Mouse (Mus musculus): Measurements from ENCODE around the gene Pou5f1. TPM values are rescaled to one million over a fixed set of nuclear protein-coding genes. Genes with fewer than 3 reads are reported as not detected.

Pou5f1 gene
- polyA plus RNA-seq, 1 experiment = not detected

DNA sequence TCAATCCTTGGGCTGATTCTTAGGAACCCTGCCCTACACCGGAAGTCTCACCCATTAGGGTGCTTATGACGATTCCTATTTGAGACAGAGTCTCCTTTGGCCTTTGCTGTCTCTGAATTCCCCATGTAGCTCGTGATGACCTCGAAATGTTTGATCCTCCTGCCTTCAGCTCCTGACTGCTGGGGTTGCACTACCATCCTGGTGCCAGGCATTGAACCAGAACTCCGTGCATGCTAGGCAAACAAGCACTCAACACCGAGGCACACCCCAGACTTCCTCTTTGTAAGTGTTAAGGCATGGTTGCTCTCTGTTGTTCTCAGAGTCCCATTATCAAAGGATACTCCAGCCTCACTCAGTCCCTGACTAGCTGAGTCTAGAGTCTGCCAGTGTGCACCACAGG, 38.2 kb downstream of the Pou5f1 start:
- DNase-seq = no peak
- H3K4me3 ChIP-seq (ENCODE audit: insufficient read depth, low read depth, low read length) = no peak overlapping the region
- 64% methylated on average over 6 of the region's 6 CpGs for WGBS
- no peaks in the 10 kb centered on the region for H3K36me3 ChIP-seq (ENCODE audit: control insufficient read depth, insufficient read depth, low read length)
- no peak overlapping the region for H3K27ac ChIP-seq (ENCODE audit: insufficient read depth, low read depth, low read length)
- TF ChIP-seq POLR2A (IDR thresholded peaks at IDR 0.05; ENCODE audit: low read depth, low read length) (no peak), CTCF (conservative IDR thresholded peaks at IDR 0.05; ENCODE audit: insufficient read depth, insufficient read length, low read depth, low read length) (no peak)
- H3K27me3 ChIP-seq (replicated peaks; ENCODE audit: control insufficient read depth, insufficient read depth, low read length) = no peaks in the 10 kb centered on the region
- no peaks in the 10 kb centered on the region for H3K4me1 ChIP-seq (ENCODE audit: control insufficient read depth, insufficient read depth, low read length)

DNA sequence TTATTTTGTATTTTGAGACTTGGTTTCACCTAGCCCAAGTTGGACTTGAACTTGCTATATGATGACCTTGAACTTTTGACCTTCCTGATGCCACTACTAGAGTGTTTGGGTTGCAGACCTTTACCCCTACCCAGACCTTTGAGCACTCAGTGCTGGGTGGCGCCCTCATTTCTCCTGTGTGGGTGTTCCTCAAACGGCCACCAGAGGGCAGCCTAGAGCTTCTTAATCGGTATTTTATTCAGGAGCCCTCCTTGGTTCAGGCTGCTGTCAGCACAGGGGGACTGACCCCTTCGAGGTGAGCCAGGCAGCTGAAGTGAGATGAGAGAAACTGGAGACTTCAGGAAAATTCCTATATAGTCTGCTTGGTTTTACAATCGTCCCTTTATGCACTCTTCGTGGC, 38.9 kb downstream of the Pou5f1 start:
- Histone ChIP-seq H3K27ac (ENCODE audit: insufficient read depth, low read depth, low read length) (no peak overlapping the region), H3K4me3 (ENCODE audit: insufficient read depth, low read depth, low read length) (no peak overlapping the region), H3K36me3 (ENCODE audit: control insufficient read depth, insufficient read depth, low read length) (no peaks in the 10 kb centered on the region), H3K27me3 (replicated peaks; ENCODE audit: control insufficient read depth, insufficient read depth, low read length) (no peaks in the 10 kb centered on the region), H3K4me1 (ENCODE audit: control insufficient read depth, insufficient read depth, low read length) (0 out of 2 replicates have a peak, but pooled peaks cover 4% of the 10 kb centered on the region)
- WGBS = 34% methylated on average over 6 of the region's 6 CpGs
- DNase-seq = peak; percentile 59
- TF ChIP-seq POLR2A (IDR thresholded peaks at IDR 0.05; ENCODE audit: low read depth, low read length) = no peak
- TF ChIP-seq CTCF (conservative IDR thresholded peaks at IDR 0.05; ENCODE audit: insufficient read depth, insufficient read length, low read depth, low read length) = peak; percentile 66

DNA sequence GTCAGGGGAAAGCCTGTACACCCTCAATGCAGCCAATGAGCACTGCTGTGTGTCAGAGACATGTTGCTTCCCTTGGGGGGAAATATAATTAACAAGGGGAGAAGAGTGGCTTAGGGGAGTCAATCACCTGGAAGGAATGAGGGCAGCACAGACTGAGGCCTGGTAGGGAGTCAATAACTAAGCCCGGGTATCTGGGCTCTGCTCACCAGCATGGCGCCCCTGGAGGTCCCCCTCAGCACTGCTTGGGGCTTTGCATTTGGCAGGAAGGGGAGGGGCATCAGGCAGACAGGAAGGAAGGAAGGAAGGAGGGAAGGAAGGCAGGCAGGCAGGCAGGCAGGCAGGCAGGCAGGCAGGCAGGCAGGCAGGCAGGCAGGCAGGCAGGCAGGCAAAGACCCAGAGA, 41.6 kb downstream of the Pou5f1 start:
- 57% methylated on average over 2 of the region's 2 CpGs for WGBS
- 0 out of 2 replicates have a peak, but pooled peaks cover 4% of the 10 kb centered on the region for H3K4me1 ChIP-seq (ENCODE audit: control insufficient read depth, insufficient read depth, low read length)
- H3K27ac ChIP-seq (ENCODE audit: insufficient read depth, low read depth, low read length) = no peak overlapping the region
- no peaks in the 10 kb centered on the region for H3K27me3 ChIP-seq (replicated peaks; ENCODE audit: control insufficient read depth, insufficient read depth, low read length)
- TF ChIP-seq POLR2A (IDR thresholded peaks at IDR 0.05; ENCODE audit: low read depth, low read length) = no peak
- TF ChIP-seq CTCF (conservative IDR thresholded peaks at IDR 0.05; ENCODE audit: insufficient read depth, insufficient read length, low read depth, low read length) = no peak
- no peaks in the 10 kb centered on the region for H3K36me3 ChIP-seq (ENCODE audit: control insufficient read depth, insufficient read depth, low read length)
- H3K4me3 ChIP-seq (ENCODE audit: insufficient read depth, low read depth, low read length) = no peak overlapping the region
- no peak for DNase-seq

DNA sequence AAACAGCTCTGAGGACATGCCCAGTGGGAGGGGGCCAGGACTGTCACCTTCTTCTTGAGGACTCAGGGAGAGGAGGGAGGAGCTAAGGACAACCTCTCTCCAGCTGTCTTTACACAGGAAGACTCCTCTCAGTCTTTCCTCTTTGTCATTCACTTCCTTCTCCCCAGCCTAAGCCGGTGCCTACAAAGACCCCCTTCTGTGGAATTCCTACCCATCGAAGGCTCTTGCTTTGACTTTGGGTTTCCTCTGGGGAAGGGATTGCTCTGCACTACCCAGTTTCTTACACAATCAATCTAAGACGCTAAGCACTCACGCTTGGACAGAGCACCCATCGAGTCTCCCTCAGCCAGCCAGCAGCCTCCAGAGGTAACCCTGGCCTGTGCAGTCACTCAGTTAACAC, 42.8 kb downstream of the Pou5f1 start:
- no peak overlapping the region for H3K27ac ChIP-seq (ENCODE audit: insufficient read depth, low read depth, low read length)
- WGBS = 55% methylated on average over 5 of the region's 5 CpGs
- TF ChIP-seq CTCF (conservative IDR thresholded peaks at IDR 0.05; ENCODE audit: insufficient read depth, insufficient read length, low read depth, low read length) (no peak), POLR2A (IDR thresholded peaks at IDR 0.05; ENCODE audit: low read depth, low read length) (no peak)
- H3K36me3 ChIP-seq (ENCODE audit: control insufficient read depth, insufficient read depth, low read length) = no peaks in the 10 kb centered on the region
- 0 out of 2 replicates have a peak, but pooled peaks cover 4% of the 10 kb centered on the region for H3K4me1 ChIP-seq (ENCODE audit: control insufficient read depth, insufficient read depth, low read length)
- no peak overlapping the region for H3K4me3 ChIP-seq (ENCODE audit: insufficient read depth, low read depth, low read length)
- no peak for DNase-seq
- no peaks in the 10 kb centered on the region for H3K27me3 ChIP-seq (replicated peaks; ENCODE audit: control insufficient read depth, insufficient read depth, low read length)

DNA sequence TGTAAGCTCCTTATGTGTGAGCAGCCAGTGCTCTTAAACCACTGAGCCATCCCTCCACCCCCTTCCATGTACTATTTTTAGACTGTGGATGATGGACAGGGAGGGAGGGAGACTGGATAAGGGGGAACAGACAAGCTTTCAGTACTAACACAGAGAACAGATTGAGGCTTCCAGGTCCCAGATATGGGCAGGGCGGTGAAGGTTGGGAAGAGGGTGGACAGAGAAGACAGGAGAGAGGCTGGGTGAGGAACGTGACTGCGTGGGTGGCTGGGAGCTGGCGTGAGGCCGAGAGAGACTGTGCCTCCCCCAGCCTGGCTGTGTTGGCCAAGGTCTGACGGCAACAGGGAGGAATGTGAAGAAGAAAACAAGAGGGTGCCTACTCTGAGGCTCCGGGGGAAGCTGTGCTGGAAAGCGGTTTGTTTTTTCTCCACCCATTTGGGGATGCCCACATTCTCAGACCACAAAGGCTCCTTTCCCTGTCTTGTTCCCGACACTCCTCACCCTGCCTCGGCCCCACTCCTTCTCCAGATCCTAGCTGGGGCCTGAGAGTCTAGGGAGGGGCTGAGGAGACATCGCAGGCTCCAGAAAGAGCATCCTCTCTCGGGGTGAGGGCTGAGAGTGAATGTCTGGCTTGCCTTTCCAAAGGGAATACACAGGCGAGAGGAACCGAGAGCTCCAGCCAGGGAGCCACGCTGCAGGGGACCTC, 43.8 kb downstream of the Pou5f1 start:
- H3K27me3 ChIP-seq (replicated peaks; ENCODE audit: control insufficient read depth, insufficient read depth, low read length) = no peaks in the 10 kb centered on the region
- no peak overlapping the region for H3K27ac ChIP-seq (ENCODE audit: insufficient read depth, low read depth, low read length)
- no peak for TF ChIP-seq POLR2A (IDR thresholded peaks at IDR 0.05; ENCODE audit: low read depth, low read length)
- no peak for TF ChIP-seq CTCF (conservative IDR thresholded peaks at IDR 0.05; ENCODE audit: insufficient read depth, insufficient read length, low read depth, low read length)
- DNase-seq = peak; percentile 65
- no peak overlapping the region for H3K4me3 ChIP-seq (ENCODE audit: insufficient read depth, low read depth, low read length)
- WGBS = 34% methylated on average over 15 of the region's 15 CpGs
- H3K36me3 ChIP-seq (ENCODE audit: control insufficient read depth, insufficient read depth, low read length) = no peaks in the 10 kb centered on the region
- H3K4me1 ChIP-seq (ENCODE audit: control insufficient read depth, insufficient read depth, low read length) = 0 out of 2 replicates have a peak, but pooled peaks cover 4% of the 10 kb centered on the region

DNA sequence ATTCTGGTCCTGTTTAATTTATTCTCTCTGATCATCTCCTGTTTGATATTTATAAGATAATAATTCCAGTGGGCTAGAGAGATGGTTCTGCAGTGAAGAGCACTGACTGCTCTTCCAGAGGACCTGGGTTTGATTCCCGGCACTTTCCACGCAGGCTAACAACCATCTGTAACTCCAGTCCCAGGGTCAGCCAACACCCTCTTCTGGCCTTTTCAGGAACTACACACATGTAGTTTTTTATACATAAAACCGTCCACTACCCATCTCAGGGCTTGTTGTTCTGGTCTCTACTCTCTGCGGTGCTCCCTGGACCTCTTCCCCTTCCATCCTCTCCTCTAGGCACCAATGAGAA, 44.3 kb downstream of the Pou5f1 start:
- H3K36me3 ChIP-seq (ENCODE audit: control insufficient read depth, insufficient read depth, low read length) = no peaks in the 10 kb centered on the region
- DNase-seq = no peak
- no peaks in the 10 kb centered on the region for H3K27me3 ChIP-seq (replicated peaks; ENCODE audit: control insufficient read depth, insufficient read depth, low read length)
- no peak overlapping the region for H3K4me3 ChIP-seq (ENCODE audit: insufficient read depth, low read depth, low read length)
- 0 out of 2 replicates have a peak, but pooled peaks cover 4% of the 10 kb centered on the region for H3K4me1 ChIP-seq (ENCODE audit: control insufficient read depth, insufficient read depth, low read length)
- no peak for TF ChIP-seq POLR2A (IDR thresholded peaks at IDR 0.05; ENCODE audit: low read depth, low read length)
- no peak for TF ChIP-seq CTCF (conservative IDR thresholded peaks at IDR 0.05; ENCODE audit: insufficient read depth, insufficient read length, low read depth, low read length)
- H3K27ac ChIP-seq (ENCODE audit: insufficient read depth, low read depth, low read length) = no peak overlapping the region
- 95% methylated on average over 4 of the region's 4 CpGs for WGBS

DNA sequence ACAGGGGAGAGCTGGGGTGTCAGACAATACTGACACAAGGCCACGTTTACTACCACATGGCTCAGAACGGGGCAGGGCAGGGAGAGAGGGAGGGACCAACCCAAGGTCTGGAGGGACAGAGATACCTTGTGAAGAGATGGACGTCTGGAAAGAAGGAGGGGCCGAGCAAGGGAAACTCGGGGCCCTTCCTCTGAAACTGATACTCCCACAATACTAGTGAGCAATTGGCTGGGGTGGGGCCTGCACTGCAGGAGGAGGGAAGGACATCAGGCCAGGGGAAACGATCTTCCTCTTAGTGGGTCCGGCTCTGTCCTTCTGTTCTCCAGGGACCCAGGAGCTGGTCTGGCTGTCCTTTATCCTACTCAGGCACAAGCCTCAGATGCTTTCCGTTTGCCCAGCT, 45.1 kb downstream of the Pou5f1 start:
- DNase-seq = no peak
- Histone ChIP-seq H3K4me1 (ENCODE audit: control insufficient read depth, insufficient read depth, low read length) (0 out of 2 replicates have a peak, but pooled peaks cover 5% of the 10 kb centered on the region), H3K27me3 (replicated peaks; ENCODE audit: control insufficient read depth, insufficient read depth, low read length) (no peaks in the 10 kb centered on the region), H3K4me3 (ENCODE audit: insufficient read depth, low read depth, low read length) (no peak overlapping the region), H3K27ac (ENCODE audit: insufficient read depth, low read depth, low read length) (no peak overlapping the region), H3K36me3 (ENCODE audit: control insufficient read depth, insufficient read depth, low read length) (no peaks in the 10 kb centered on the region)
- WGBS = 50% methylated on average over 8 of the region's 8 CpGs
- no peak for TF ChIP-seq CTCF (conservative IDR thresholded peaks at IDR 0.05; ENCODE audit: insufficient read depth, insufficient read length, low read depth, low read length)
- TF ChIP-seq POLR2A (IDR thresholded peaks at IDR 0.05; ENCODE audit: low read depth, low read length) = no peak
